Mouse (Mus musculus): ENCODE results near the gene Npnt. TPM values are rescaled to one million over a fixed set of nuclear protein-coding genes. Genes with fewer than 3 reads are reported as not detected.
A peak's percentile ranks its signal among the peaks of the same experiment; 100 is the strongest.

Gene Npnt
- polyA plus RNA-seq, 1 experiment, result 119 TPM

DNA sequence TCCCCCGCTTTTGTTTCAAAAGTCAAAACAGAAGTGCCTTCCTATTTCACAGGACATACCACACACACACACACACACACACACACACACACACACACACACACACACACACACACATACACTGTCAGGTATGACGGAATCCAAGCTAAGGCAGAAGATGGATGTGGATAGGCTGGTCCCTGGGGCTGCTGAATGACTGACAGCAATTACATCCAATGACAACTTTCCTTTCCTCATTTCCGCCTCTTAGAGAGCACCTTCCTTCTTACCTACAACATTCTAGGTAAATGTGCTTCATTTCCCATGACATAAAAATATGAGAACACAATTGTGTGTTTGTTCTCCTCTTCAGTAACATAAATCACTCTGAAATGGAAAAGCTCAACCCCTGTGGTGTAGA, 56.4 kb downstream of the Npnt start:
- H3K27me3 ChIP-seq (replicated peaks; ENCODE audit: control insufficient read depth, insufficient read depth, low read length), result no peaks in the 10 kb centered on the region
- no peaks in the 10 kb centered on the region for H3K4me1 ChIP-seq (ENCODE audit: control insufficient read depth, insufficient read depth, low read length)
- peaks cover 3% of the 10 kb centered on the region; the same call in 1 of the 2 replicates for H3K36me3 ChIP-seq (ENCODE audit: control insufficient read depth, insufficient read depth, low read length)
- no peak overlapping the region for H3K4me3 ChIP-seq (ENCODE audit: insufficient read depth, low read depth, low read length)
- WGBS, result 89% methylated on average over 3 of the region's 3 CpGs
- no peak for DNase-seq
- H3K27ac ChIP-seq (ENCODE audit: insufficient read depth, low read depth, low read length), result no peak overlapping the region
- TF ChIP-seq CTCF (conservative IDR thresholded peaks at IDR 0.05; ENCODE audit: insufficient read depth, insufficient read length, low read depth, low read length) (no peak), POLR2A (IDR thresholded peaks at IDR 0.05; ENCODE audit: low read depth, low read length) (no peak)

DNA sequence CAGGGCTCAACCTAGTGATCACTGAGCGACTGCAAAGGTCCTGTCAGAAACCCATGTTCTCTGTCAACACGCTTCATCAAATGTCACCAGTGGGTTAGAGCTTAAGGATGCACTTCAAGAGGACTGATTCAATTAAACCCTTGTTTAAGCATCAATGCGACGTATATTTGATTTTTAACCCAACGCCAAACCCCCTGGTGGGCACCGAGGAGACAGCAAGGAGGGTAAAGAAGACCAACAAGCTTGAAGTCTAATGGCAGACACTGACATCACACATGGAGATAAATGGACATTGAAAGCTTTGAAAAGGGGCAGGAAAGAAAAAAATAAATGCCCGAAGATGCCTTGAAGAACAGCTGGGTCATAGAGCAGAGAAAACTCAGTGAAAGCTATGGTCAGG, 57.0 kb downstream of the Npnt start:
- Histone ChIP-seq H3K27ac (ENCODE audit: insufficient read depth, low read depth, low read length) (no peak overlapping the region), H3K36me3 (ENCODE audit: control insufficient read depth, insufficient read depth, low read length) (peaks cover 3% of the 10 kb centered on the region; the same call in 1 of the 2 replicates), H3K4me1 (ENCODE audit: control insufficient read depth, insufficient read depth, low read length) (no peaks in the 10 kb centered on the region), H3K4me3 (ENCODE audit: insufficient read depth, low read depth, low read length) (no peak overlapping the region), H3K27me3 (replicated peaks; ENCODE audit: control insufficient read depth, insufficient read depth, low read length) (no peaks in the 10 kb centered on the region)
- no peak for TF ChIP-seq CTCF (conservative IDR thresholded peaks at IDR 0.05; ENCODE audit: insufficient read depth, insufficient read length, low read depth, low read length)
- TF ChIP-seq POLR2A (IDR thresholded peaks at IDR 0.05; ENCODE audit: low read depth, low read length), result no peak
- WGBS, result 82% methylated on average over 7 of the region's 7 CpGs
- no peak for DNase-seq

DNA sequence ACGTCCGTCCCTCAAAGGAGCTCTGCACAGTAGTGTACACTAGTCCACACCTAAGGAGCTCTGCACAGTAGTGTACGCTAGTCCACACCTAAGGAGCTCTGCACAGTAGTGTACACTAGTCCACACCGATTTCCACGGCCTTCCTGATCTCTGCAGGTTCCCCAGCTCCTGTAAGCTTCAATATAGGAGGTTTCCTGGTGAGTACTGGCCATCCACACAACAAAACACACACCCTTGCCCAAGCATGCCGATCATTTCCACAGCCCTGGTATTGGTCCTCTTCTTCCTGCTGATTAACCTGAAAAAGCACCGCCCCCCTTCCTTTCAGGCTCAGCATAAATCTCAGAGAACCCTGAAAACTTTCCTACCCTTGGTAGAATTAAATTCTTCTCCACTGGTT, 57.6 kb downstream of the Npnt start:
- no peak overlapping the region for H3K27ac ChIP-seq (ENCODE audit: insufficient read depth, low read depth, low read length)
- WGBS, result 88% methylated on average over 7 of the region's 7 CpGs

DNA sequence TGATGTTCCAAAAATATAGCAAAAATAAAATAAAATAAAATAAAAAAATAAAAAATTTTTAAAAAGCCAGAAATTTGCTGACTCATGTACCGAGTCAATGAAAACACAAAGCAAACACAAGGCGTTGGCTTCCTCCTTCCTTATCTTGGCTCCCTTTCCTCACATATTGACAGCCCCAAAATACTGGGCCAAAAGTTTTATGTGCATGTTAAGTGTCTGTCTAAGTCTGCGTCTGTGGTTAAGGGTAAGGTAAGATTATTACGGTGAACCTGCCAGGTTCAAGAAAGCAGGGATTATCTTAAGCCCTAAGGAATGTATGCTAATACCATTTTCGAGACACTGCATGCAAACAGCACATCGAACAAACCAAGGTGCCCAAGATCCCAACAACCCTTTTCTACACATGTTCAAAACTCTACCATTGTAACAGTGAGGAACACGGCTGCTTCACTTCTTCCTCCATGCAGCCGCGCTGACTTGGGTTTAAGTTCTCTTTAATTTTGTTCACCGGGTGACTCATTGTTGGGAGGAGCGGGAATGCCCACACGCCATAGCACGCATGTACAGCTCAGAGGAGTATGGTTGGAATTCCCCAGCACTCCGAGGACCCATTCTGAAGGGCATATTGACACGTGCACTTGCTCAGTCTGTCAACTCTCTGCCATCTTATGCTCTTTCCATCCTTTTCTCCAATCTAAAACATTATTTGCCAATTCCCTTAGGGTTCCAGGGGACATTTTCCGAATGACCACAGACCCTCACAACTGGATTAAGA, 62.8 kb downstream of the Npnt start:
- Histone ChIP-seq H3K27ac (ENCODE audit: insufficient read depth, low read depth, low read length) (no peak overlapping the region), H3K27me3 (replicated peaks; ENCODE audit: control insufficient read depth, insufficient read depth, low read length) (no peaks in the 10 kb centered on the region), H3K4me1 (ENCODE audit: control insufficient read depth, insufficient read depth, low read length) (peaks cover 9% of the 10 kb centered on the region), H3K36me3 (ENCODE audit: control insufficient read depth, insufficient read depth, low read length) (peaks cover 3% of the 10 kb centered on the region; the same call in 1 of the 2 replicates), H3K4me3 (ENCODE audit: insufficient read depth, low read depth, low read length) (no peak overlapping the region)
- no peak for DNase-seq
- TF ChIP-seq CTCF (conservative IDR thresholded peaks at IDR 0.05; ENCODE audit: insufficient read depth, insufficient read length, low read depth, low read length), result no peak
- no peak for TF ChIP-seq POLR2A (IDR thresholded peaks at IDR 0.05; ENCODE audit: low read depth, low read length)
- 86% methylated on average over 16 of the region's 16 CpGs for WGBS

More for the DNA sequence above, 57.6 kb downstream of the Npnt start:
- Histone ChIP-seq H3K4me1 (ENCODE audit: control insufficient read depth, insufficient read depth, low read length) (no peaks in the 10 kb centered on the region), H3K36me3 (ENCODE audit: control insufficient read depth, insufficient read depth, low read length) (peaks cover 3% of the 10 kb centered on the region; the same call in 1 of the 2 replicates), H3K27me3 (replicated peaks; ENCODE audit: control insufficient read depth, insufficient read depth, low read length) (no peaks in the 10 kb centered on the region), H3K4me3 (ENCODE audit: insufficient read depth, low read depth, low read length) (no peak overlapping the region)
- TF ChIP-seq CTCF (conservative IDR thresholded peaks at IDR 0.05; ENCODE audit: insufficient read depth, insufficient read length, low read depth, low read length) (no peak), POLR2A (IDR thresholded peaks at IDR 0.05; ENCODE audit: low read depth, low read length) (no peak)
- no peak for DNase-seq

- H3K27me3 ChIP-seq (replicated peaks; ENCODE audit: control insufficient read depth, insufficient read depth, low read length), result no peaks in the 10 kb centered on the region
- DNase-seq, result no peak
- 84% methylated on average over 6 of the region's 6 CpGs for WGBS
- no peak for TF ChIP-seq POLR2A (IDR thresholded peaks at IDR 0.05; ENCODE audit: low read depth, low read length)
- TF ChIP-seq CTCF (conservative IDR thresholded peaks at IDR 0.05; ENCODE audit: insufficient read depth, insufficient read length, low read depth, low read length), result no peak
- H3K36me3 ChIP-seq (ENCODE audit: control insufficient read depth, insufficient read depth, low read length), result peaks cover 3% of the 10 kb centered on the region; the same call in 1 of the 2 replicates
- H3K27ac ChIP-seq (ENCODE audit: insufficient read depth, low read depth, low read length), result no peak overlapping the region
- no peak overlapping the region for H3K4me3 ChIP-seq (ENCODE audit: insufficient read depth, low read depth, low read length)
- peaks cover 9% of the 10 kb centered on the region for H3K4me1 ChIP-seq (ENCODE audit: control insufficient read depth, insufficient read depth, low read length)
Measured at GRCm38 (mm10) chr3:132886419-132887050, 63.6 kb downstream of the Npnt start.

GRCm38 (mm10) chr3:132884459-132884858, 65.6 kb downstream of the Npnt start:
- TF ChIP-seq POLR2A (IDR thresholded peaks at IDR 0.05; ENCODE audit: low read depth, low read length) (no peak), CTCF (conservative IDR thresholded peaks at IDR 0.05; ENCODE audit: insufficient read depth, insufficient read length, low read depth, low read length) (no peak)
- DNase-seq, result peak; percentile 89
- no peak overlapping the region for H3K27ac ChIP-seq (ENCODE audit: insufficient read depth, low read depth, low read length)
- H3K36me3 ChIP-seq (ENCODE audit: control insufficient read depth, insufficient read depth, low read length), result no peaks in the 10 kb centered on the region
- no peak overlapping the region for H3K4me3 ChIP-seq (ENCODE audit: insufficient read depth, low read depth, low read length)
- H3K4me1 ChIP-seq (ENCODE audit: control insufficient read depth, insufficient read depth, low read length), result peaks cover 11% of the 10 kb centered on the region
- H3K27me3 ChIP-seq (replicated peaks; ENCODE audit: control insufficient read depth, insufficient read depth, low read length), result no peaks in the 10 kb centered on the region
- 57% methylated on average over 10 of the region's 10 CpGs for WGBS

GRCm38 (mm10) chr3:132883256-132883655, 66.8 kb downstream of the Npnt start:
- peak; percentile 55 for DNase-seq
- 35% methylated on average over 9 of the region's 9 CpGs for WGBS
- TF ChIP-seq POLR2A (IDR thresholded peaks at IDR 0.05; ENCODE audit: low read depth, low read length) (no peak), CTCF (conservative IDR thresholded peaks at IDR 0.05; ENCODE audit: insufficient read depth, insufficient read length, low read depth, low read length) (no peak)
- Histone ChIP-seq H3K27ac (ENCODE audit: insufficient read depth, low read depth, low read length) (no peak overlapping the region), H3K36me3 (ENCODE audit: control insufficient read depth, insufficient read depth, low read length) (no peaks in the 10 kb centered on the region), H3K4me3 (ENCODE audit: insufficient read depth, low read depth, low read length) (no peak overlapping the region), H3K4me1 (ENCODE audit: control insufficient read depth, insufficient read depth, low read length) (peaks cover 11% of the 10 kb centered on the region), H3K27me3 (replicated peaks; ENCODE audit: control insufficient read depth, insufficient read depth, low read length) (no peaks in the 10 kb centered on the region)
